Mouse (Mus musculus) heart, embryonic 11.5 days (tissue): ENCODE data around the gene Clk2. TPM values are rescaled to one million over a fixed set of nuclear protein-coding genes. Genes with fewer than 3 reads are reported as not detected.

Experiments used
- ATAC-seq: fragments of 200-750 bp; cut with Nextera tagmentation; replicated peaks from 2 replicates; pipeline ENCODE4 v1.8.0; 2017; ENCODE audit warnings: moderate library complexity; ENCODE audit not compliant: insufficient number of reproducible peaks, low FRiP score, low TSS enrichment
- H3K27ac ChIP-seq: fragments of 300-500 bp; sonication (generic); 2 replicates; pipeline ENCODE4 v1.5.1; 2014; ENCODE audit warnings: mild to moderate bottlenecking, low read depth, low read length
- H3K27me3 ChIP-seq: fragments of 300-500 bp; sonication (generic); 2 replicates; pipeline ENCODE4 v1.6.1; 2014; ENCODE audit warnings: mild to moderate bottlenecking, low read length, mixed read lengths; ENCODE audit not compliant: control insufficient read depth, insufficient read depth
- H3K36me3 ChIP-seq: fragments of 300-500 bp; sonication (generic); 2 replicates; pipeline ENCODE4 v1.6.1; 2014; ENCODE audit warnings: mild to moderate bottlenecking, low read length, moderate library complexity, mixed read lengths; ENCODE audit not compliant: control insufficient read depth, insufficient read depth
- H3K4me1 ChIP-seq: fragments of 300-500 bp; sonication (generic); 2 replicates; pipeline ENCODE4 v1.6.1; 2014; ENCODE audit warnings: low read length; ENCODE audit not compliant: control insufficient read depth, insufficient read depth
- H3K4me2 ChIP-seq: fragments of 300-500 bp; sonication (generic); 2 replicates; pipeline ENCODE4 v1.6.1; 2014; ENCODE audit warnings: mild to moderate bottlenecking, moderate library complexity
- H3K4me3 ChIP-seq: fragments of 300-500 bp; sonication (generic); 2 replicates; pipeline ENCODE4 v1.5.1; 2014; ENCODE audit warnings: low read depth, low read length
- H3K9ac ChIP-seq: fragments of 300-500 bp; sonication (generic); 2 replicates; pipeline ENCODE4 v1.6.1; 2014; ENCODE audit warnings: mild to moderate bottlenecking, low read depth, low read length, moderate library complexity
- H3K9me3 ChIP-seq: fragments of 300-500 bp; sonication (generic); replicated peaks from 2 replicates; pipeline ENCODE4 v1.6.1; 2016; ENCODE audit warnings: low read length; ENCODE audit not compliant: control insufficient read depth
- WGBS: fragments of 180-500 bp; shearing (Covaris S2); extraction: QIAGEN DNeasy Blood & Tissue Kit; methylation state at CpG from one replicate; pipeline ENCODE4 v1.1.7; 2014; ENCODE audit not compliant: insufficient replicate concordance; 5-methylcytosine and 5-hydroxymethylcytosine counted together
- polyA plus RNA-seq: library from polyadenylated mRNA; unstranded; fragments of >200 nt; fragmentation: Nextera tagmentation; extraction: Ambion mirVana; gene quantifications from 2 replicates; pipeline ENCODE4 v1.2.1, GENCODE M21; 2014

The Clk2 gene
- polyA plus RNA-seq, 1 experiment from 2014 or later, result 20.1 TPM

GRCm38 (mm10) chr3:89178107-89178385 is 13.5 kb downstream of the Clk2 start:
- Histone ChIP-seq H3K36me3 (peaks cover 49% of the 10 kb centered on the region), H3K27ac (peak overlapping the region; percentile 67), H3K9ac (peak overlapping the region; percentile 92), H3K4me3 (peak overlapping the region; percentile 80), H3K4me2 (peak overlapping the region; percentile 89), H3K27me3 (no peaks in the 10 kb centered on the region), H3K4me1 (peaks cover 17% of the 10 kb centered on the region; the same call in 1 of the 2 replicates), H3K9me3 (no peaks in the 10 kb centered on the region)
- WGBS, result 6% methylated on average over 6 of the region's 6 CpGs
- no peak for ATAC-seq

DNA sequence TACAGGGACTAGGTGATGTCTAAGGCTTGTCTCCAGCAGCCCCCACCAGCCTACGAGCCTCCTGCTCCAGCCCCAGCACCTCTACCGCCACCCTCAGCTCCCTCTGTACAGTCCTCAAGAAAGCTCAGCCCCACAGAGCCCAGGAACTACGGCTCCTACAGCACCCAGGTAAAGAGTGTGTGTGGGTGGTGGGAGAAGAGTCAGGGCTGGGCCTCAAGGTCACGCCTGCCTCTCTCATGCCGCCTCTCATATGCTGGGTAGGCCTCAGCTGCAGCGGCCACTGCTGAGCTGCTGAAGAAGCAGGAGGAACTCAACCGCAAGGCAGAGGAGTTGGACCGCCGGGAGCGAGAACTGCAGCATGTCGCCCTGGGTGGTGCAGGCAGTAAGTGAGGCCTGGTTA is 14.5 kb downstream of the Clk2 start:
- no peak overlapping the region for H3K27ac ChIP-seq
- no peak overlapping the region for H3K4me2 ChIP-seq
- H3K27me3 ChIP-seq, result no peaks in the 10 kb centered on the region
- H3K9ac ChIP-seq, result no peak overlapping the region
- peaks cover 39% of the 10 kb centered on the region for H3K36me3 ChIP-seq
- 91% methylated on average over 11 of the region's 11 CpGs for WGBS
- H3K4me3 ChIP-seq, result no peak overlapping the region
- no peaks in the 10 kb centered on the region for H3K9me3 ChIP-seq
- peaks cover 23% of the 10 kb centered on the region; the same call in 1 of the 2 replicates for H3K4me1 ChIP-seq
- ATAC-seq, result no peak

DNA sequence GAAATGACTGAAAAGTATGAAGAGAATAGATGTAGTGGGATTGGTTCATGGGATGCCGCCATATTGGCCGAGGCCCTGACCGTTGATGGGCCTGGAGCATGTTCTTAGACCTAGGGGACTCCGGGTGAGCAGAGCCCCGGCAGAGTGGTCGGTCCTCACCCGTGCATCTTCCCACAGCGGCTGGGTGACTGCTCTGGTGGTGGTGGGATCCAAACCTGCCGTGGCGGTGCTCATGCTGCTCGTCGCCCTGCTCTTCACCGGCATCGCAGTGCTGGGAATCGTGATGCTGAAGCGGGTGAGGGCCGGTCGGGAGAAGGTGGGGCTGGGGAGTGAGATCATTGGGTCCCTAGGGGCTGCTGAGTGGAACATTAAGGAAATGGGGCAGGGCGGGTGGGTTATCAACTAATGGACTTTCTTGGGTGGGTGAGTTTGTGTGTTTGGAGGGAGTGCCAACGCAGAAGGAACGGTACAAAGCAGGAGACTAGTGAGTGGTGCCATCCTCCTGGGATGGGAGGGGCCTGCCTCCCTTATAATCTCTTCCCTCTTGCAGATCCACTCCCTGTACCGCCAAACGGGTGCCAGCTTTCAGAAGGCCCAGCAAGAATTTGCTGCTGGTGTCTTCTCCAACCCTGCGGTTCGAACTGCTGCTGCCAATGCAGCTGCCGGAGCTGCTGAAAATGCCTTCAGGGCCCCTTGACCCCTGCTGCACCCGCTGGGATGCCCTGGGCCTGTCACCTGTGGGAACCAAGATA is 17.3 kb downstream of the Clk2 start:
- Histone ChIP-seq H3K4me2 (no peak overlapping the region), H3K36me3 (peaks cover 18% of the 10 kb centered on the region), H3K27ac (no peak overlapping the region), H3K9ac (no peak overlapping the region), H3K4me1 (peaks cover 24% of the 10 kb centered on the region; the same call in 1 of the 2 replicates), H3K4me3 (no peak overlapping the region), H3K27me3 (peaks cover 3% of the 10 kb centered on the region; the same call in 1 of the 2 replicates), H3K9me3 (no peaks in the 10 kb centered on the region)
- ATAC-seq, result no peak
- WGBS, result 90% methylated on average over 27 of the region's 27 CpGs

DNA sequence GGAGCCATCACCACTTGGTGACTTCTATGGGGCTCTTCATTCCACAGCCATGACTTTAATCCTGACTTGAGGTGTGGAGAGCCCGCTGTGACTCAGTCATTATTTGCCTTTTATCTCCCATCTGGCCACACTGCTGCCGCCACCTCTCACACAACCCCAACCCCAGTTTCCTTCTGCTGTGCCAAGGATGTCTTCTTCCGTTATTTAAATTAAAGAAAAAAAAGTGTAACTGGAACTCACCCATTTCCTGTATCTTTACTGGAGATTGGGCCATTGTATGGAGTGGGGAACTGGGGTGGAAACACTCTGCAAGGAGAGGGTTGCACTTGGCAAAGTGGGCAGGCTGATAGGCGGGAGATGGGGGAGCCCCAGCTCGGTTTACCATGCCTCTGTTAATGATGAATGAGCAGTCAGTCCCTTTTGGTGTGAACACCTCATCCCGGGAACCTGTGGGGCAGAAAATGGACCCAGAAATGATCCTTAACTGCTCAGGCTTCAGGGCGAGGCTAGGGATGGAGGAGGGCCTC is 18.0 kb downstream of the Clk2 start:
- 0 out of 2 replicates have a peak, but pooled peaks have one; percentile 5 for ATAC-seq
- 46% methylated on average over 7 of the region's 7 CpGs for WGBS
- Histone ChIP-seq H3K4me3 (peak overlapping the region; percentile 63), H3K4me2 (peak overlapping the region; percentile 95), H3K36me3 (peaks cover 18% of the 10 kb centered on the region), H3K27ac (no peak overlapping the region), H3K9me3 (no peaks in the 10 kb centered on the region), H3K27me3 (peaks cover 4% of the 10 kb centered on the region; the same call in 1 of the 2 replicates), H3K9ac (no peak overlapping the region; the same call in 1 of the 2 replicates), H3K4me1 (peaks cover 24% of the 10 kb centered on the region; the same call in 1 of the 2 replicates)

GRCm38 (mm10) chr3:89183058-89183958 is 18.7 kb downstream of the Clk2 start, which contains the start of gene Fam189b:
Gene Fam189b (plus strand): TSS chr3:89183143.
- Histone ChIP-seq H3K4me1 (peaks cover 19% of the 10 kb centered on the region; the same call in 1 of the 2 replicates), H3K27me3 (peaks cover 4% of the 10 kb centered on the region; the same call in 1 of the 2 replicates), H3K9ac (peak within 1 kb of the TSS; percentile 82), H3K36me3 (peaks cover 18% of the 10 kb centered on the region), H3K9me3 (no peaks in the 10 kb centered on the region), H3K4me3 (peak within 1 kb of the TSS; percentile 63), H3K4me2 (peak within 1 kb of the TSS; percentile 95), H3K27ac (0 out of 2 replicates have a peak within 1 kb of the TSS, but pooled peaks have one; percentile 17)
- ATAC-seq, result peak; percentile 86
- 5% methylated on average over 39 of the region's 39 CpGs for WGBS

GRCm38 (mm10) chr3:89183959-89184315 is 19.3 kb downstream of the Clk2 start:
- 70% methylated on average over 6 of the region's 6 CpGs for WGBS
- H3K4me3 ChIP-seq, result peak overlapping the region; percentile 63
- ATAC-seq, result no peak
- H3K9ac ChIP-seq, result peak overlapping the region; percentile 82
- H3K27me3 ChIP-seq, result peaks cover 4% of the 10 kb centered on the region; the same call in 1 of the 2 replicates
- H3K9me3 ChIP-seq, result no peaks in the 10 kb centered on the region
- no peak overlapping the region for H3K27ac ChIP-seq
- peaks cover 18% of the 10 kb centered on the region for H3K36me3 ChIP-seq
- H3K4me1 ChIP-seq, result peaks cover 13% of the 10 kb centered on the region; the same call in 1 of the 2 replicates
- peak overlapping the region; percentile 95 for H3K4me2 ChIP-seq

DNA sequence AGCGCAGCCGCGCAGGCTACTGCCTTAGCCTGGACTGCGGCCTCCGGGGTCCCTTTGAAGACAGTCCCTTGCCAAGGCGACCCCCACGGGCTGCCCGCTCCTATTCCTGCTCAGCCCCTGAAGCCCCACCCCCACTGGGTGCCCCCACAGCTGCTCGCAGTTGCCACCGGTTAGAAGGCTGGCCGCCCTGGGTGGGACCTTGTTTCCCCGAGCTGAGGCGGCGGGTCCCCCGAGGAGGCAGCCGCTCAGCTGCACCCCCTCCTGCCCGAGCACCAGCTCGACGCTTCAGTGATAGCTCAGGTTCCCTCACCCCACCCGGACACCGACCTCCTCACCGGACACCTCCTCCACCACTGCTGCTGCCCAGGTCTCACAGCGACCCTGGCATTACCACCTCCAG is 22.6 kb downstream of the Clk2 start:
- Histone ChIP-seq H3K27ac (no peak overlapping the region), H3K4me2 (no peak overlapping the region), H3K27me3 (peaks cover 4% of the 10 kb centered on the region; the same call in 1 of the 2 replicates), H3K9ac (no peak overlapping the region), H3K4me1 (peaks cover 9% of the 10 kb centered on the region; the same call in 1 of the 2 replicates), H3K9me3 (no peaks in the 10 kb centered on the region), H3K4me3 (no peak overlapping the region), H3K36me3 (0 out of 2 replicates have a peak, but pooled peaks cover 3% of the 10 kb centered on the region)
- 34% methylated on average over 23 of the region's 23 CpGs for WGBS
- no peak for ATAC-seq
